Mouse (Mus musculus) myocyte (in vitro differentiated cells): ENCODE results near the gene Brd3.

Experiments used
- CEBPB ChIP-seq: IDR thresholded peaks from 2 replicates; pipeline ENCODE4 v1.6.1; 2011; ENCODE audit warnings: mild to moderate bottlenecking, moderate library complexity; ENCODE audit not compliant: poor library complexity, insufficient read depth, severe bottlenecking
- E2F4 ChIP-seq: IDR thresholded peaks from one replicate; pipeline ENCODE4 v1.6.1; 2011; ENCODE audit warnings: mild to moderate bottlenecking, control low read depth, moderate library complexity; ENCODE audit not compliant: insufficient read depth
- MAX ChIP-seq: IDR thresholded peaks from one replicate; pipeline ENCODE4 v1.6.1; 2011; ENCODE audit warnings: low read depth, mild to moderate bottlenecking, control low read depth
- MYOD1 ChIP-seq, 3 experiments: IDR thresholded peaks; one replicate each; pipeline ENCODE4 v1.6.1; 2011; ENCODE audit warnings: control low read depth in 2 of 3, low read depth in 2 of 3, mild to moderate bottlenecking in 2 of 3, moderate library complexity in 1 of 3; ENCODE audit not compliant: insufficient read length in 2 of 3, control insufficient read depth in 1 of 3
- MYOG ChIP-seq, 3 experiments: IDR thresholded peaks; one replicate each; pipeline ENCODE4 v1.6.1; 2011; ENCODE audit warnings: control low read depth in 2 of 3, low read depth in 2 of 3, mild to moderate bottlenecking in 2 of 3; ENCODE audit not compliant: insufficient read length in 2 of 3, control insufficient read depth in 1 of 3, insufficient read depth in 1 of 3
- POLR2A ChIP-seq: IDR thresholded peaks from one replicate; pipeline ENCODE4 v1.6.1; 2011; ENCODE audit warnings: low read depth, mild to moderate bottlenecking, control low read depth, moderate library complexity; ENCODE audit not compliant: insufficient read length
- POLR2AphosphoS2 ChIP-seq: IDR thresholded peaks from one replicate; pipeline ENCODE4 v1.6.1; 2011; ENCODE audit warnings: low read depth, control low read depth; ENCODE audit not compliant: insufficient read length
- REST ChIP-seq: IDR thresholded peaks from one replicate; pipeline ENCODE4 v1.6.1; 2011; ENCODE audit warnings: mild to moderate bottlenecking, control low read depth, moderate library complexity; ENCODE audit not compliant: insufficient read depth, insufficient read length
- SRF ChIP-seq: IDR thresholded peaks from one replicate; pipeline ENCODE4 v1.6.1; 2011; ENCODE audit warnings: low read depth; ENCODE audit not compliant: control insufficient read depth, insufficient read length
- TCF12 ChIP-seq: IDR thresholded peaks from one replicate; pipeline ENCODE4 v1.6.1; 2011; ENCODE audit warnings: mild to moderate bottlenecking, control low read depth; ENCODE audit not compliant: poor library complexity, insufficient read depth, severe bottlenecking
- USF1 ChIP-seq: IDR thresholded peaks from one replicate; pipeline ENCODE4 v1.6.1; 2011; ENCODE audit warnings: low read depth, mild to moderate bottlenecking, control low read depth, moderate library complexity

DNA sequence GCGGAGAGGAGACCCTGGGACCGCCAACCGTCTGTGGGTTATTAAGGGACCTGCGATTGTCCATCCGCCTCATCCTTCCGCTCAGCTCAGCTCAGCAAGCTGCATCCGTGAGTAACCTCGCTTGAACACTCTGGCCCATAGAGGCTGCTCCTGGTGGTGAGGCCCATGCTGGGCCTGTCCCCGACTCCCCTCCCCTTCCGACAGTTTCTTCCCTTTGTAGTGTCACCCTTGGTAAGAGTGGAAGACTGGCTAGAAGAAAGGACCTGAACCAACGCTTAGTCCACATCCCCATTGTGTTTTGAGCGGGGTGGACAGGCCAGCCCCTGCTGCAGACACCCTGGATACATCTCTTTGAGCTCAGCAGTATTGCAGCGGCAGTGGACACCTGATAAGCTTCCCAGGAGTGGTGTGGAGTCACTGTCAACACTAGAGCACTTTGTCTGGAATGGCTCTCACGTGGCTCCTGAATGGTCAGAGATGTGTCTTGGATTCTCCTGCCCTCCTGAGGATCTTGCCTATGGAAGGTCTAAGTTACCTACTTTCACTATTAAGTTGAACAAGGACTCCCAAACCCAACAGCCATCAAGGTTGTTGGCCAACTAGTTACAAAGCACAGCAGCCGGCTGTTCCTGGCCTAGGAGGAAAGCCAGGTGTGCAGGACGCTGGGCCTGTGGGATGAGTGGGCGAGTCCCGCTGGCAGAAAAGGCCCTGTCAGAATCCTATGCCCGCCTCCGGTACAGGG, 64.6 kb downstream of the Brd3 start:
- peak; percentile 0 for TF ChIP-seq POLR2AphosphoS2
- TF ChIP-seq TCF12, result no peak
- no peak for TF ChIP-seq POLR2A
- no peak for TF ChIP-seq E2F4
- TF ChIP-seq MAX, result no peak
- TF ChIP-seq MYOD1 (IDR thresholded peaks at IDR 0.05; ENCODE audit: control insufficient read depth in 1 of 3, insufficient read length in 2 of 3, low read depth in 2 of 3), result no peak
- no peak for TF ChIP-seq MYOG (IDR thresholded peaks at IDR 0.05; ENCODE audit: control insufficient read depth in 1 of 3, insufficient read depth in 1 of 3, insufficient read length in 2 of 3, low read depth in 2 of 3)
- no peak for TF ChIP-seq USF1
- TF ChIP-seq CEBPB, result no peak
- TF ChIP-seq REST, result no peak
- no peak for TF ChIP-seq SRF
